Mouse (Mus musculus) heart, embryonic 16.5 days (tissue): ENCODE data around the gene Acot7. TPM values are rescaled to one million over a fixed set of nuclear protein-coding genes. Genes with fewer than 3 reads are reported as not detected.

ENCODE experiments used
- ATAC-seq: fragments of 200-750 bp; cut with Nextera tagmentation; replicated peaks from 2 replicates; pipeline ENCODE4 v1.8.0; 2017; ENCODE audit warnings: moderate number of reproducible peaks; ENCODE audit not compliant: insufficient read depth, low FRiP score; ENCODE audit errors: extremely low read depth
- H3K27ac ChIP-seq: fragments of 300-500 bp; sonication (generic); 2 replicates; pipeline ENCODE4 v1.5.1; 2014; ENCODE audit warnings: mild to moderate bottlenecking, low read length, control low read depth, moderate library complexity
- H3K27me3 ChIP-seq: fragments of 300-500 bp; sonication (generic); 2 replicates; pipeline ENCODE4 v1.6.1; 2014; ENCODE audit warnings: low read length, mixed read lengths; ENCODE audit not compliant: control insufficient read depth, insufficient read depth
- H3K36me3 ChIP-seq: fragments of 300-500 bp; sonication (generic); 2 replicates; pipeline ENCODE4 v1.6.1; 2014; ENCODE audit not compliant: control insufficient read depth, insufficient read depth
- H3K4me1 ChIP-seq: fragments of 300-500 bp; sonication (generic); 2 replicates; pipeline ENCODE4 v1.6.1; 2014; ENCODE audit warnings: low read length, mixed read lengths; ENCODE audit not compliant: control insufficient read depth, insufficient read depth
- H3K4me2 ChIP-seq: fragments of 300-500 bp; sonication (generic); 2 replicates; pipeline ENCODE4 v1.6.1; 2014; ENCODE audit warnings: low read depth, mild to moderate bottlenecking, control low read depth, low read length
- H3K4me3 ChIP-seq: fragments of 300-500 bp; sonication (generic); 2 replicates; pipeline ENCODE4 v1.5.1; 2014; ENCODE audit warnings: mild to moderate bottlenecking, control low read depth, low read length
- H3K9ac ChIP-seq: fragments of 300-500 bp; sonication (generic); 2 replicates; pipeline ENCODE4 v1.6.1; 2014; ENCODE audit warnings: low read length, control low read depth
- H3K9me3 ChIP-seq: fragments of 300-500 bp; sonication (generic); replicated peaks from 2 replicates; pipeline ENCODE4 v1.6.1; 2016; ENCODE audit warnings: low read length; ENCODE audit not compliant: control insufficient read depth
- WGBS: fragments of 180-500 bp; shearing (Covaris S2); extraction: QIAGEN DNeasy Blood & Tissue Kit; methylation state at CpG from one replicate; pipeline ENCODE4 v1.1.7; 2014; 5-methylcytosine and 5-hydroxymethylcytosine counted together
- polyA plus RNA-seq: library from polyadenylated mRNA; unstranded; fragments of >200 nt; fragmentation: Nextera tagmentation; extraction: Ambion mirVana; gene quantifications from 2 replicates; pipeline ENCODE4 v1.2.1, GENCODE M21; 2015

Gene Acot7
- polyA plus RNA-seq, 1 experiment from 2014 or later = 67.7 TPM

DNA sequence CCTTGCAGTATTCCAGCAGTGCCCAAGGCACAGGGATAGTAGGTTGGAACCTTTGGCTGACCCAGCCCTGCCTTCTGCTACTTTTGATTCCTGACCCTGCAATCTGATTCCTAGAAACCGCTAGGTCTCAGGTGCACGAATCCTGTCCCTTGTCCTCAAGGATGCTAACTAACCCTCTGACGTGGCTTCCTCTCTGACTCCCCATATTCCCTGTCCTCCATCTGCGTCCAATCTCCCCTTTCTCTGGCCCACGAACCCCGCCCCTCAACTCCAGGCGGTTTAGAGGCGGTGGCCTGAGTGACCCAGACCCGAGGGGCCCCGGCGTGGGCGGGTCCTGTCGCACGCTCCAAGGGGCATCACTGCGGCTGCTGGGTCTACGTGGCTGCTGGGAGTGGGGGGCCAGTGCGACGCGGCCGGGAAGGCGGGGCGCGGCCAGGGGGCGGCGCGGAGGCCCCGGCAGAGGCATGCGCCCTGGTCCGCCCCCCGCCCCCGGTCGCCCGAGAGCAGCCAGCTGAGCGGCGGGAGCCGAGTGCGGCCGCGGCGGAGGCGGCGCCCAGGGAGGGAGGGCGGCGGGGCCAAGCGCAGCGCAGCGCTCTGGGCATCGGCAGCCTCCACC is 95.8 kb downstream of the Acot7 start, which contains the start of gene Gpr153:
TSS of gene Gpr153 (plus strand) at position 612 of the 616 bp plus-strand sequence.
- Histone ChIP-seq H3K4me2 (peak within 1 kb of the TSS; percentile 88), H3K4me1 (peaks cover 42% of the 10 kb centered on the region), H3K36me3 (no peaks in the 10 kb centered on the region; the same call in 1 of the 2 replicates), H3K27me3 (no peaks in the 10 kb centered on the region), H3K27ac (peak within 1 kb of the TSS; percentile 86), H3K4me3 (peak within 1 kb of the TSS; percentile 70), H3K9me3 (no peaks in the 10 kb centered on the region), H3K9ac (peak within 1 kb of the TSS; percentile 86)
- peak; percentile 71 for ATAC-seq
- 2% methylated on average over 47 of the region's 48 CpGs for WGBS

DNA sequence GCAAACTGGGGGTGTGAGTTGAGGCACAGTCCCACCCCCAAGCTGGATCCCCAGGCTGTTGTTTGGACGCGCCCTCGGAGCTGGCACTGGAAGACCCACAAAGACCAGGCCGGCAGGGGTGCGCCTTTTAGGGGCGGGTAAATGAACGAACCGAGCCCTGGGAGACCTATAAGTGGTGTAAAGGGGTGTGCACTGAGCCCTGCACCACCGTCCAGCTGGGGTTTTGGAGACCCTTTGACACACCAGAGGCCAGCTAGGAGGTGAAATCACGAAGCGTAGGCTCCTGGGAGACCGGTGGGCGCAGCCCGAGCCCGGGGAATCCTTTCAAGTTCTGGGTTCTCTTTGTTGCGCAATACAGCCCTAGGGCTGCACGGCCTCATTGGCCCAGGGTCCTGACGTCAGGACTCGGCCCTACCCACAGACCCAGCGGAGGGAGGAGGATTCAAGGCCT is 96.8 kb downstream of the Acot7 start:
- WGBS = 3% methylated on average over 20 of the region's 20 CpGs
- Histone ChIP-seq H3K9me3 (no peaks in the 10 kb centered on the region), H3K9ac (peak overlapping the region; percentile 86), H3K36me3 (no peaks in the 10 kb centered on the region; the same call in 1 of the 2 replicates), H3K4me3 (peak overlapping the region; percentile 70), H3K27ac (peak overlapping the region; percentile 86), H3K4me2 (peak overlapping the region; percentile 88), H3K4me1 (peaks cover 41% of the 10 kb centered on the region), H3K27me3 (no peaks in the 10 kb centered on the region)
- ATAC-seq = 0 out of 2 replicates have a peak, but pooled peaks have one; percentile 16

DNA sequence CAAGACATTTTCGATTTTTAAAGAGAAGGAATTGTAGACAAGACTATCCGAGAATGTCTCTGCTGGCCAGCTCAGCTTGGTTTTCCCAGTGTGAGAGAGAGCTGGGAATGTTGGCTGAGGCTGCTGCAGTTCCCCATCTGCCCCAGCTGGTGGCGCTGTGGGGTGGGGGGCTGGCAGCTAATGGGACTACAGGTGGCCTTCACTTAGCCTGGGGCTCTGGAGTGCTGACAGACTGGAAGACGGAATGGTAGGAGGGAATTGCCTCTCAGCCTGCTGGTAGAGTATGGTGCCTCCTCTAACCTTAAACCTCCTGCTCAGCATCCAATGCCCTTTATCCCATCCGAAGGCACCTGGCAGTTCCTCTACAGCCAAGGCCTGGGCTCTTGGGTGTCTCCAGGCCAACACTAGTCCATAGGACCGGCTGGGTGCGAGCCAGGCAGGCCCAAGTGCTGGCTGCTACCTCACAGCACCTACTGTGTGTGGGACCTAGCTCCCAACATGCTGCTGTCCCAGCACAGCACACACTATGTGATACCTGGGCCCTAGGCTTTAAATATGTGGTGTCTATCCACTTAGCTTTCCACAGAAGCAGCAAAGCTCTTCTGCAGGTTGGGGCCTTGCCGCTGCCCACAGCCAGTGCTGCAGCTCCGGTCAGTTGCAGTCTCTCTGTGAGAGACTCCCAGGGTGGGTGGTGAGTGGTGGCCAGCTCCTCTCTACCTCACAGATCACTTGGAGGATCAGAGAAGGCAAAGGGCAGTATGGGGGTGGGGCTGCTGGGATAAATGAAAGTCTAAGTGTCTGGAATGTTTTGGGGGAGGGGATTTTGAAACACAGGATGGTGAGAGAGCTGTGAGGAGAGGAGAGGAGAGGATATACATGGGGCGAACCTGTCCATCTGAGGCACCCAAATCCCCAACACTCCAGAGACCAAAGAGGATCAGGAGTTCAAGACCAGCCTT is 98.7 kb downstream of the Acot7 start:
- no peak overlapping the region for H3K27ac ChIP-seq
- no peak for ATAC-seq
- H3K4me1 ChIP-seq = peaks cover 23% of the 10 kb centered on the region
- no peak overlapping the region for H3K4me3 ChIP-seq
- no peak overlapping the region for H3K4me2 ChIP-seq
- H3K9ac ChIP-seq = no peak overlapping the region
- peaks cover 7% of the 10 kb centered on the region for H3K27me3 ChIP-seq
- H3K9me3 ChIP-seq = no peaks in the 10 kb centered on the region
- WGBS = 54% methylated on average over 10 of the region's 10 CpGs
- H3K36me3 ChIP-seq = no peaks in the 10 kb centered on the region; the same call in 1 of the 2 replicates

DNA sequence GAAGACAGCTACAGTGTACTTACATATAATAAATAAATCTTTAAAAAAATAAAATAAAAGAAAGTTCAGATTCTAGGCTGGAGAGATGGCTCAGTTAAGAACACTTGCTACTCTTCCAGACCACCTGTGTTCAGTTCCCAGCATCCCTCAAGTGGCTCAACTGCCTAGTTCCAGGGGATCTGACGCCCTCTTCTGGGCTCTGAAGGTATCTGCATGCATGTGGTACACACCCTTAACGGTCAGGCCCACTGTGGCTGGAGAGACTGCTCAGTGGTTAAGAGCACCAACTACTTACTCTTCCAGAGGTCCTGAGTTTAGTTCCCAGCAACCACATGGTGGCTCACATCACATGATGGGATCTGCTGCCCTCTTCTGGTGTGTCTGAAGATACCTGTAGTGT is 100.0 kb downstream of the Acot7 start:
- no peaks in the 10 kb centered on the region; the same call in 1 of the 2 replicates for H3K36me3 ChIP-seq
- H3K4me3 ChIP-seq = no peak overlapping the region
- peaks cover 13% of the 10 kb centered on the region for H3K4me1 ChIP-seq
- no peak overlapping the region for H3K4me2 ChIP-seq
- ATAC-seq = no peak
- H3K27me3 ChIP-seq = peaks cover 20% of the 10 kb centered on the region
- no peaks in the 10 kb centered on the region for H3K9me3 ChIP-seq
- H3K27ac ChIP-seq = no peak overlapping the region
- no peak overlapping the region for H3K9ac ChIP-seq
- WGBS = 57% methylated on average over 2 of the region's 2 CpGs

DNA sequence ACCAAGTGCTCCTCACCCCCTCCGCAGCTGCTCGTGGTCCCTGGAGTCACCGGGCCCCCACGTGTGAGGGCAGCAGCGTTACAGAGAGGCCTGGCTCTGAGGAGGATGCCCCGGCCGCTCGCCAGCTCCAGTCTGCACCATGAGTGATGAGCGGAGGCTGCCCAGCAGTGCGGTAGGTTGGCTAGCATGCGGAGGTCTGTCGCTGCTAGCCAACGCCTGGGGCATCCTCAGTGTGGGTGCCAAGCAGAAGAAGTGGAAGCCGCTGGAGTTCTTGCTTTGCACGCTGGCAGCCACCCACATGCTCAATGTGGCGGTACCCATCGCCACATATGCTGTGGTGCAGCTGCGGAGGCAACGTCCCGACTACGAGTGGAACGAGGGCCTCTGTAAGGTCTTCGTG is 101.1 kb downstream of the Acot7 start:
- Histone ChIP-seq H3K4me1 (peaks cover 10% of the 10 kb centered on the region), H3K27ac (no peak overlapping the region), H3K36me3 (no peaks in the 10 kb centered on the region; the same call in 1 of the 2 replicates), H3K9me3 (no peaks in the 10 kb centered on the region), H3K9ac (no peak overlapping the region), H3K4me3 (no peak overlapping the region), H3K27me3 (peaks cover 28% of the 10 kb centered on the region), H3K4me2 (no peak overlapping the region)
- no peak for ATAC-seq
- 88% methylated on average over 23 of the region's 23 CpGs for WGBS

DNA sequence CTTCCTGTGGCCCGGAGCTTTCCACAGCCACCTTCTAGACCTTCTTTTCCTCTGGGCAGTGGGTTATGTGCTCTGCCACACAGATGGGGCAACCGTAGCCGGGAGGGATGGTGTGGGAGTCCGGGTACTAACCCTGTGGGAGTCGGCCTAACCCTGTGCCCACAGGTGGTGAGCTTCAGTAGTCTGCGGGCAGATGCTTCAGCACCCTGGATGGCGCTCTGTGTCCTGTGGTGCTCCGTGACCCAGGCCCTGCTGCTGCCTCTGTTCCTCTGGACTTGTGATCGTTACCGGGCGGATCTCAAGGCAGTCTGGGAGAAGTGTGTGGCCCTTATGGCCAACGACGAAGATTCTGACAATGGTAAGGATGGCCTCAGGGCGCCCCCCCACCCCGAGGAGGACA is 103.7 kb downstream of the Acot7 start:
- Histone ChIP-seq H3K27me3 (peaks cover 47% of the 10 kb centered on the region), H3K9me3 (no peaks in the 10 kb centered on the region), H3K4me1 (peaks cover 13% of the 10 kb centered on the region), H3K27ac (no peak overlapping the region), H3K4me2 (no peak overlapping the region), H3K9ac (no peak overlapping the region), H3K36me3 (no peaks in the 10 kb centered on the region; the same call in 1 of the 2 replicates), H3K4me3 (no peak overlapping the region)
- WGBS = 56% methylated on average over 15 of the region's 15 CpGs
- no peak for ATAC-seq

DNA sequence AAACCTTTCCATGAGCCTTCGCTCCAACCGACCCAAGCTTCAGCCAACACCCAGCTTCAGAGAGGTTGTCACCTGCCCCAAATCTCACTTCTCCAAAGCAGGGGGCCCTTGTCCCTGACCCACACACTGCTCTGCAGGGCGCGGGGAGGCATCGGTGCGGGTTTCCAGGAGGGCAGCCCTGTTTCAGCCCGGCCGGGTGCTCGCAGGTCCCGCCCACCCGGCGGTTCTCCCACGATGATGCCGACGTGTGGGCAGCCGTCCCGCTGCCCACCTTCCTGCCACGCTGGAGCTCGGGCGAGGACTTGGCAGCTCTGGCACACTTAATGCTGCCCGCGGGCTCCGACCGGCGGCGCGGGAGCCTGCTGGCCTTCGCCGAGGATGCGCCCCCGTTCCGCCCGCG is 104.8 kb downstream of the Acot7 start:
- H3K27ac ChIP-seq = no peak overlapping the region
- H3K9ac ChIP-seq = 0 out of 2 replicates have a peak overlapping the region, but pooled peaks have one; percentile 38
- no peaks in the 10 kb centered on the region for H3K9me3 ChIP-seq
- peaks cover 58% of the 10 kb centered on the region for H3K27me3 ChIP-seq
- ATAC-seq = no peak
- H3K4me2 ChIP-seq = peak overlapping the region; percentile 62
- H3K36me3 ChIP-seq = no peaks in the 10 kb centered on the region; the same call in 1 of the 2 replicates
- WGBS = 24% methylated on average over 34 of the region's 34 CpGs
- H3K4me3 ChIP-seq = peak overlapping the region; percentile 34
- H3K4me1 ChIP-seq = peaks cover 13% of the 10 kb centered on the region

DNA sequence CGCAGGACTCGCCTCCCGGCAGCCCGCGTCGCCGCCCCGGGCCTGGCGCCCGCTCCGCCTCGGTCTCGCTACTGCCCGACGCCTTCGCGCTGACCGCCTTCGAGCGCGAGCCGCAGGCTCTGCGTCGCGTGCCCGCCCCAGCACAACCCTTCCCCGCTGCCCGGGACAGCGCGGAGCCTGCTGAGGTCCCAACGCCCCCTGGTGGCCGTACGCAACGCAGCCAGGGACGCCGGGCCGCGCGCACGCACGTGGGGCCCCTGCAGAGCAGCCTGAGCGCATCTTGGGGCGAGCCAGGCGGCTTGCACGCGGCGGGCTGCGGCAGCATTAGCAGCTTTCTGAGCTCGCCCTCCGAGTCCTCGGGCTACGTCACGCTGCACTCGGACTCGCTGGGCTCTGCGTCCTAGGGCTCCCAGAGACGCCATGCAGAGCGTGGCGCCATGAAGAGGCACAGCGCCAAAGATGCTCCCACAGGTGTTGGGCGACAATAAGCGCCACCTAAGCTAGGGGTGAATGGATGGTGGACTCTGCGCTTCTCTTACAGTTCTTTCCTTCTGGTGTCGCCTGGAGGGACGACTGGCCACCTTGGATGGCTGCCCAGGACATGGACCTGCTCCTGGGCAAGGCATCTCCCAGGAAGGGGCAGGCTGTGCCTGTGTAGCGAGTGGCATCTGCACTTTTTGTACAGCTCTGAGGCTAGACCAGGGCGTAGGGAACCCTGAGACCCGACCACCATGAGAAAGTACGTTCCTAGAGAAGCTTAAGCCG is 105.4 kb downstream of the Acot7 start:
- no peaks in the 10 kb centered on the region for H3K36me3 ChIP-seq
- no peak overlapping the region for H3K27ac ChIP-seq

More for the DNA sequence above, 105.4 kb downstream of the Acot7 start:
- ATAC-seq = peak; percentile 82
- Histone ChIP-seq H3K9me3 (no peaks in the 10 kb centered on the region), H3K4me1 (peaks cover 13% of the 10 kb centered on the region), H3K27me3 (peaks cover 65% of the 10 kb centered on the region), H3K4me2 (peak overlapping the region; percentile 62), H3K9ac (0 out of 2 replicates have a peak overlapping the region, but pooled peaks have one; percentile 38), H3K4me3 (peak overlapping the region; percentile 34)
- WGBS = 6% methylated on average over 70 of the region's 70 CpGs
